Mouse (Mus musculus): ENCODE data around the gene Ryr3. TPM values are rescaled to one million over a fixed set of nuclear protein-coding genes. Genes with fewer than 3 reads are reported as not detected.

The Ryr3 gene
- polyA plus RNA-seq, 1 experiment from 2014 or later, result 0.14 TPM

DNA sequence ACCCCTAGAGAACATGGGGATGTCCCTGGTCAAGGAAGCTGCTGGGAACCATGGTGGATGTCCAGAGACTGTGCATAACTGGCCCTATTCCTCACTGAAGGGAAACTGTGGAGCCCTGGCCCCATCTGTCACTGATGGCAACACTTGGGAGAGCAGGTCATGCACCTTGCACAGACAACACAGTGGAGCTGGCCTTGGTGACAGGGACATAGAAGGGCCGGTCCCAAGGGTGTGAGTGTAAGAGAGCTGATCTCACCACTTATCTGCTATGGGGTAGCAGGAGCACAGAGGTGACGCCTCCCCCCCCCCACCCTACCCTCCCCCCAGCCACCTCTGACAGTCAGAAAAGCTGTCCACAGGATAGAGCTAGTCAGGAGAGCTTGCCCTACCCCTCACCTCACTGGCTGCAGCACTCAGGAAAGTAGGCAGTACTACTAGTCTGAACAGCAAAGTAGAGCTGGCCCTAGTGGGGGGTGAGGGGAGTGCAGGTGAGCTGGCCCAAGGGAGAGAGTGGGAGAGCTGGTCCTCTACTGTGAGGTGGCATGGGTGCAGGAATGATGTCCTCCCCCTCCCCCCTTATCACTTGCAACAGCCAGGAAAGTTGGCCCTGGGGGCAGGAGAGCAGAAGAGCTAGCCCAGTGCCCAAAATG is 17.7 kb downstream of the Ryr3 start:
- no peaks in the 10 kb centered on the region for H3K27me3 ChIP-seq (replicated peaks; ENCODE audit: control insufficient read depth, insufficient read depth, low read length)
- 67% methylated on average over 2 of the region's 2 CpGs for WGBS
- no peak; the same call in 1 of the 2 replicates for ATAC-seq (replicated peaks; ENCODE audit: low FRiP score)

DNA sequence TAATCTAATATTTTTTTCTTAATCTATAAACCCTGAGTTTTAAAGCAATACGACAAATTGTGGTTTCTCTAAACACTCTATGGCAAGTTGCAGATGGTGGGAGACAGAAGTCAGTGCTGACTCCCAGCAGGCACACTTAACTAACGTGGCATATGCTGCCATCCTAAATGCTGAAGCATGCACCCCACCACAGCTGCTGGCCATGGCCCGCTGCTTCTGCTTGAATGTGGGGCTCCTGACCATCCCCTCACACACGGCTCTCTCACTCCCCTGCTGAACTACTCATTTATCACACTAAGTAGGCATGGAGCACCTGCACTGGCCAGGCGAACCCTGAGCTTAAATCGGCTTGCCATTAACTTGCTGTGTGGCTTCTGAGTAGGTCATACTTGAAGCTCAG is 29.7 kb downstream of the Ryr3 start:
- Histone ChIP-seq H3K4me2 (no peak overlapping the region), H3K4me3 (ENCODE audit: low read depth, low read length) (no peak overlapping the region), H3K27ac (ENCODE audit: low read depth, low read length) (no peak overlapping the region), H3K9ac (ENCODE audit: low read depth, low read length) (no peak overlapping the region), H3K4me1 (replicated peaks; ENCODE audit: control insufficient read depth, insufficient read depth, low read length) (no peaks in the 10 kb centered on the region), H3K9me3 (ENCODE audit: control insufficient read depth, low read length) (no peaks in the 10 kb centered on the region), H3K27me3 (replicated peaks; ENCODE audit: control insufficient read depth, insufficient read depth, low read length) (no peaks in the 10 kb centered on the region), H3K36me3 (ENCODE audit: control insufficient read depth, insufficient read depth, low read length) (no peaks in the 10 kb centered on the region)
- no peak for DNase-seq (ENCODE audit: low spot score)
- WGBS, result 69% methylated on average over 6 of the region's 6 CpGs
- ATAC-seq (replicated peaks; ENCODE audit: low FRiP score), result no peak

More for the DNA sequence above, 17.7 kb downstream of the Ryr3 start:
- Histone ChIP-seq H3K27ac (ENCODE audit: low read depth, low read length) (no peak overlapping the region), H3K4me1 (replicated peaks; ENCODE audit: control insufficient read depth, insufficient read depth, low read length) (no peaks in the 10 kb centered on the region), H3K9ac (ENCODE audit: low read depth, low read length) (no peak overlapping the region), H3K36me3 (ENCODE audit: control insufficient read depth, insufficient read depth, low read length) (no peaks in the 10 kb centered on the region), H3K4me3 (ENCODE audit: low read depth, low read length) (no peak overlapping the region), H3K9me3 (ENCODE audit: control insufficient read depth, low read length) (no peaks in the 10 kb centered on the region), H3K4me2 (no peak overlapping the region)
- no peak for DNase-seq (ENCODE audit: low spot score)

DNA sequence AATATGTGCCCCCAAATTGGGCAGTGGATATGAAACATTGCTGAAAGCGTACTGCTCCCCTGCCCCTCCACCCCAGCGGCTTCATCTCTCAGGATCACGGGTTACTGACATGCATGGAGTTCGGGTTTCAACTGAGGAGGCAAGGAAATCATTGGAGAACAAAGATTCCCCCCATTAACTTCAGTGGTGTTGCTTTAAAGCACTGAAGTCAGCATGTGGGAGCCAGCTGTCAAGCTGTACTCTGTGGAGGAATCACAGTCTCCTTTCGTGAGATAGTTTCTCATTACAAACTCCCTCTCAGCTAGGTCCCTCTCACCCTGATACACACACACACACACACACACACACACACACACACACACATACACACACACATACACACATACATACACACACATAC is 35.2 kb downstream of the Ryr3 start:
- Histone ChIP-seq H3K27ac (ENCODE audit: low read depth, low read length) (no peak overlapping the region), H3K36me3 (ENCODE audit: control insufficient read depth, insufficient read depth, low read length) (no peaks in the 10 kb centered on the region), H3K4me1 (replicated peaks; ENCODE audit: control insufficient read depth, insufficient read depth, low read length) (no peaks in the 10 kb centered on the region), H3K4me3 (ENCODE audit: low read depth, low read length) (no peak overlapping the region), H3K27me3 (replicated peaks; ENCODE audit: control insufficient read depth, insufficient read depth, low read length) (no peaks in the 10 kb centered on the region), H3K9me3 (ENCODE audit: control insufficient read depth, low read length) (no peaks in the 10 kb centered on the region), H3K4me2 (no peak overlapping the region), H3K9ac (ENCODE audit: low read depth, low read length) (no peak overlapping the region)
- ATAC-seq (replicated peaks; ENCODE audit: low FRiP score), result no peak
- 59% methylated on average over 5 of the region's 5 CpGs for WGBS
- no peak for DNase-seq (ENCODE audit: low spot score)

DNA sequence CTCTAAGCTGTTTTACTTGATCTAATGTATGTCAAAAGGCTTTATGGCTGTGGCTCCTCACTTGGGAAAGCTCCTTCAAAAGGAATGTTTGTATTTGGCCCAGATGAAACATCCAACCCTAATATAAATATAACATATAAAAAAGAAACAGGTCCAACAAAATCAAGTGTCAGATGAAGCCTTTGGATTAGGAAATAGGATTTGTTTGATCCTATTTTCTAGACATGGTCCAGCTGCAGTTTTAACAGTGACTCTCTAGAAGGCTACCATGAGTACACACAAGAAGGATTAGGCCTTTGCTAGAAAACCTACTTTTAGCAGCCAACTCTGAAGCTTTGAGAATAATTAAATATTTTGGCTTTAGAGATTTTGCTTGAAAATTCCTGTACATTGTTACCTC is 38.8 kb downstream of the Ryr3 start:
- DNase-seq (ENCODE audit: low spot score), result no peak
- Histone ChIP-seq H3K9me3 (ENCODE audit: control insufficient read depth, low read length) (no peaks in the 10 kb centered on the region), H3K36me3 (ENCODE audit: control insufficient read depth, insufficient read depth, low read length) (no peaks in the 10 kb centered on the region), H3K27ac (ENCODE audit: low read depth, low read length) (no peak overlapping the region), H3K9ac (ENCODE audit: low read depth, low read length) (no peak overlapping the region), H3K27me3 (replicated peaks; ENCODE audit: control insufficient read depth, insufficient read depth, low read length) (no peaks in the 10 kb centered on the region), H3K4me2 (no peak overlapping the region), H3K4me3 (ENCODE audit: low read depth, low read length) (no peak overlapping the region), H3K4me1 (replicated peaks; ENCODE audit: control insufficient read depth, insufficient read depth, low read length) (no peaks in the 10 kb centered on the region)
- no peak for ATAC-seq (replicated peaks; ENCODE audit: low FRiP score)

DNA sequence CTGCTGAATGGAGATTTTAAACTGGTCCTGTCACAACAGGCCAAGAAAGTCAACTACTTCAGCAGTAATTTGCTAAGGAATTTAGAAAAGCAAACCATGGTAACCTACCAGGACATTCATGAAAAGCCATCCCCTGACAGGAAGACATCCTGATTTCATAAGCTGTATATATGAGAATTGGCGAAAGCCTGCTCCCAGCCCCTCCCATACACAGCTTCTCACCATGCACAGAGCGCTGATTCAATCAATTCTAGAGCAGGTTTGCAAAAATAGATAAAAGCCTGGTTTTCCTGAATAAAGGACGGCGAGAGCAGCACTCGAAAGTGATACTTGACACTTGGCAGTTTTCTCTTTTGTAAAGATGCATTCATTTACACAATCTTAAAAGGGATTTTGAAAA is 40.6 kb downstream of the Ryr3 start:
- ATAC-seq (replicated peaks; ENCODE audit: low FRiP score) (no peak), DNase-seq (ENCODE audit: low spot score) (no peak)
- Histone ChIP-seq H3K27me3 (replicated peaks; ENCODE audit: control insufficient read depth, insufficient read depth, low read length) (no peaks in the 10 kb centered on the region), H3K27ac (ENCODE audit: low read depth, low read length) (no peak overlapping the region), H3K4me2 (no peak overlapping the region), H3K4me1 (replicated peaks; ENCODE audit: control insufficient read depth, insufficient read depth, low read length) (no peaks in the 10 kb centered on the region), H3K4me3 (ENCODE audit: low read depth, low read length) (no peak overlapping the region), H3K9me3 (ENCODE audit: control insufficient read depth, low read length) (no peaks in the 10 kb centered on the region), H3K9ac (ENCODE audit: low read depth, low read length) (no peak overlapping the region), H3K36me3 (ENCODE audit: control insufficient read depth, insufficient read depth, low read length) (no peaks in the 10 kb centered on the region)
- 84% methylated on average over 5 of the region's 5 CpGs for WGBS

DNA sequence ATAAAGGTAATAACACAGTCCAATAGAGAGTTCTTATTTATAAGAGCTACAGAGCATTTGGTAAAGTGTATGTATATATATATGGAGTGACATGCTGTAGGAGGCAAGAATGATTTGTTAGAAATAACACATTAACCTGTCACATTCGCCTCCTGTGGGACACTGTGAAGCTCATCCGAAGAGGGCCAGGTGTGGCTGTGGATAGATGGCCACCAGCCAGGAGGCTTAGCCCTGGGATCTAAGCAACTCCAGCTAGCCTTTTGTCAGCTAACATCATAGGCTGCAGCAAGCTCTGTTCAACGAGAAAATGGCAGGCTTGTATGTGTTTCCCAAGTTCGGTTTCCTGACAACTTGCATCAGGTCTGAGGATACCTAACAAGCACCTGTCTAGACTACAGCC is 48.8 kb downstream of the Ryr3 start:
- Histone ChIP-seq H3K9me3 (ENCODE audit: control insufficient read depth, low read length) (no peaks in the 10 kb centered on the region), H3K4me1 (replicated peaks; ENCODE audit: control insufficient read depth, insufficient read depth, low read length) (no peaks in the 10 kb centered on the region), H3K27me3 (replicated peaks; ENCODE audit: control insufficient read depth, insufficient read depth, low read length) (no peaks in the 10 kb centered on the region), H3K4me2 (no peak overlapping the region), H3K27ac (ENCODE audit: low read depth, low read length) (no peak overlapping the region), H3K36me3 (ENCODE audit: control insufficient read depth, insufficient read depth, low read length) (no peaks in the 10 kb centered on the region), H3K9ac (ENCODE audit: low read depth, low read length) (no peak overlapping the region), H3K4me3 (ENCODE audit: low read depth, low read length) (no peak overlapping the region)
- 76% methylated on average over 4 of the region's 4 CpGs for WGBS
- ATAC-seq (replicated peaks; ENCODE audit: low FRiP score), result no peak
- DNase-seq (ENCODE audit: low spot score), result no peak

DNA sequence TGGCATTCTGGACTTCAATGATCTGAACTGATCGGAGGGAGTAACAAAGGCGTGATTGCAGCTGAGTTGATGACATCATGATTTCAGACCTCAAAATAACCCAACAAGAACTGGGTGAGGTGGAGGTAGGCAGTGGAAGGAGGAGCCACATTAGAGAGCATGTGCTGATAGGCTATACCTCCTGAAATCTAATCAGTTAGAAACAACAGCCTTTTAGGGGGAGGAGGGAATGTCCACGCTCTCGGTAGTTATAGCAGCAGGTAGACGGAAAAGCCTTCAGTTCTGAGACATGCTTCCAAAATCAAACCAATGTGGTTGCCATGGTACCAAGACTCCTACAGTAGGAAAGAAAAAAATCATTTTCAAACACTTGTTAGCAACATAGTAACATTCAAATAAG is 55.4 kb downstream of the Ryr3 start:
- no peak for DNase-seq (ENCODE audit: low spot score)
- Histone ChIP-seq H3K4me3 (ENCODE audit: low read depth, low read length) (no peak overlapping the region), H3K36me3 (ENCODE audit: control insufficient read depth, insufficient read depth, low read length) (no peaks in the 10 kb centered on the region), H3K9me3 (ENCODE audit: control insufficient read depth, low read length) (no peaks in the 10 kb centered on the region), H3K27ac (ENCODE audit: low read depth, low read length) (no peak overlapping the region), H3K27me3 (replicated peaks; ENCODE audit: control insufficient read depth, insufficient read depth, low read length) (no peaks in the 10 kb centered on the region), H3K4me2 (no peak overlapping the region), H3K4me1 (replicated peaks; ENCODE audit: control insufficient read depth, insufficient read depth, low read length) (no peaks in the 10 kb centered on the region), H3K9ac (ENCODE audit: low read depth, low read length) (no peak overlapping the region)
- ATAC-seq (replicated peaks; ENCODE audit: low FRiP score), result no peak
- 83% methylated on average over 5 of the region's 5 CpGs for WGBS

DNA sequence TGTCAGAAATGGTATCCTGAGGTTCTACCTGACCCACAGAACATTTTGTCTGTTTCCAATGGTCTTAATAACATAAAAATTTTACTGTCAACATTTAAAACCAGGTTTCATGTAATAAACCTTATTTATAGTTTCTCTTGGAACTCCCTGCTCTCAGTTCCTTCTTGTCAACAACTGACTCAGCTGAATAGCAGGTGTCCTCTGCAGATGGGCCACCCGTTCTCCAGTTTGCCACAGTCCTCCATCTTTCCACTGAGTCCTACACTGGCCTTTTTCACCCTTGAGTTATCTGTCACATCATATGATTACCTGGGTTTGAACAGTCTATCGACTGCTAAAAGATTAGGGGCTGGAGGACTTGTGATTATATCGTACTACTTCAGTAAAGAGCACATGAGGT is 79.1 kb downstream of the Ryr3 start:
- Histone ChIP-seq H3K9ac (ENCODE audit: low read depth, low read length) (no peak overlapping the region), H3K27ac (ENCODE audit: low read depth, low read length) (no peak overlapping the region), H3K4me3 (ENCODE audit: low read depth, low read length) (no peak overlapping the region), H3K4me2 (no peak overlapping the region), H3K27me3 (replicated peaks; ENCODE audit: control insufficient read depth, insufficient read depth, low read length) (no peaks in the 10 kb centered on the region), H3K9me3 (ENCODE audit: control insufficient read depth, low read length) (no peaks in the 10 kb centered on the region), H3K36me3 (ENCODE audit: control insufficient read depth, insufficient read depth, low read length) (no peaks in the 10 kb centered on the region), H3K4me1 (replicated peaks; ENCODE audit: control insufficient read depth, insufficient read depth, low read length) (no peaks in the 10 kb centered on the region)
- WGBS, result 72% methylated on average over 3 of the region's 3 CpGs
- no peak for DNase-seq (ENCODE audit: low spot score)
- no peak for ATAC-seq (replicated peaks; ENCODE audit: low FRiP score)

DNA sequence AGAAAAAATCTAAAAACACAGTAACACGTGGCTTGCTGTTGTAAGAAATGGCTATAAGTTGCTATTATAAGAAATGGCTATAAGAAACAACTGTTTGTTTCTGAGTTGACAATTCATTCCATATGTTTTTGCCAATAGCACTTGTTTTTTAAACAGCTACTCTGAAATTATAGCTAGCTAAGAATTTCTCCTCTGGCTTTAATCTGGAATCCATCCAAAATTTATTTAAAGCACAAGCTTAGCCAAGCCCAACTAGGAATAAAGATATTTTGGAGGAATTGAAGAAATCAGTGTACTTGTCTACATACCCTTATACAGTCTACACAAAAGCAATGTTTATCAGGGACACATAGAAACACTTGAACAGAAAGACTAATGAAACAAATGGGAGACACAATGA is 93.4 kb downstream of the Ryr3 start:
- ATAC-seq (replicated peaks; ENCODE audit: low FRiP score) (no peak), DNase-seq (ENCODE audit: low spot score) (no peak)
- no peak overlapping the region for H3K9ac ChIP-seq (ENCODE audit: low read depth, low read length)
- WGBS, result 42% methylated on average over 1 of the region's 1 CpGs
- H3K27ac ChIP-seq (ENCODE audit: low read depth, low read length), result no peak overlapping the region
- H3K4me1 ChIP-seq (replicated peaks; ENCODE audit: control insufficient read depth, insufficient read depth, low read length), result no peaks in the 10 kb centered on the region
- H3K27me3 ChIP-seq (replicated peaks; ENCODE audit: control insufficient read depth, insufficient read depth, low read length), result no peaks in the 10 kb centered on the region
- no peaks in the 10 kb centered on the region for H3K9me3 ChIP-seq (ENCODE audit: control insufficient read depth, low read length)
- no peak overlapping the region for H3K4me2 ChIP-seq
- no peaks in the 10 kb centered on the region for H3K36me3 ChIP-seq (ENCODE audit: control insufficient read depth, insufficient read depth, low read length)
- H3K4me3 ChIP-seq (ENCODE audit: low read depth, low read length), result no peak overlapping the region
